ENCODE assay signal across 11 mouse cellular contexts in the genomic region with DNA sequence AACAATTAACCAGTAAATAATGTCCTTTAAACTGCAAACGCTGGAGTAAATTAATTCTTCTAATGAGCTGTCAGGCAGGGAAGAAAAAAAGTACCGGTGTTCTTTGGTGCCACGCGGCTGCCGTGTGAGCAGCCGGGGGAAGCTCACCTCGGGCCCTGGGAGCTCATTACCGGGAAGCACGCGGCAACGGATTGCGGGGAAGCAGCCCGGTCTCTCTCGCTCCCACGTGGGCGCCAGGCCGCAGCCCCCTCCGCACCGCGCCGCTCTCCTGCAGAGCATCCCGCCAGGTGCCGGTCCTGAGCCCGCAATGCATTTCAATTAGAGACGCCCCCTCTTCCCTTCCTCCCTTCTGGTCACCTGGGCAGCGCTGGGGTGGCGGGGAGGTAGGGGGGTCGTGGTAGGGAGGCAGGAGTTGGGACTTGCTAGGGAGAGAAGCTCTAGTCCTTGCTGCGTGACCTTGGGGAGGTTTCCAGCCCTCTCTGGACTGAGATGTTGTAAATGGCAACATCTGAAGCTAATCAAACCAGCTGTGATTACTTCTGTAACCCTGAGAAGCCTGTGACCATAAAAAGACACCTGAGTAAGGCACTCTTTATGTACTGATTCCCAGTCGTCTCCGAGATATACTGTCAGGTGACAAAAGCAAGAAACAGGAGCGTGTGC. TPM values are rescaled to one million over a fixed set of nuclear protein-coding genes. Genes with fewer than 3 reads are reported as not detected.
A peak's percentile ranks its signal among the peaks of the same experiment; 100 is the strongest.
DNase-seq lines count a peak whose midpoint lies in the region; ATAC-seq and TF ChIP-seq lines count a peak whose summit lies in the region.
"Had no signal": no experiment of that assay in that cellular context is flagged by ENCODE, and none has a peak within 500 bp of the region (broad histone marks: within the 10 kb centered on the region; RNA-seq: fewer than 3 reads in every experiment).

No protein-coding gene starts in this region.

- H3K4me3 ChIP-seq in hindbrain, embryonic 10.5 days: peak overlapping the region; percentile 34
- H3K4me3 ChIP-seq in limb, embryonic 14.5 days (replicated peaks; ENCODE audit: low read length): peak overlapping the region; percentile 13; the same call in 1 of the 2 replicates

- ATAC-seq in limb, embryonic 14.5 days (ENCODE audit: low FRiP score, low read depth): no peak
- no peak for ATAC-seq in activated CD4-positive, CD25-positive, alpha-beta regulatory T cell, adult 4 months
- ATAC-seq in erythroblast, adult 5-6 weeks (replicated peaks; ENCODE audit: low FRiP score, poor library complexity, severe bottlenecking): no peak
- ATAC-seq: liver, postnatal 0 days had no signal

- no peak overlapping the region; the same call in 1 of the 2 replicates for H3K9ac ChIP-seq in limb, embryonic 14.5 days (ENCODE audit: low read depth, low read length, severe bottlenecking)
- H3K9ac ChIP-seq: liver, postnatal 0 days had no signal

- WGBS in hindbrain, embryonic 10.5 days: 4% methylated on average over 32 of the region's 32 CpGs
- under 1% methylated on average over 32 of the region's 32 CpGs for WGBS in limb, embryonic 14.5 days

- peak overlapping the region; percentile 36; the same call in 1 of the 2 replicates for H3K4me2 ChIP-seq in limb, embryonic 14.5 days (replicated peaks; ENCODE audit: low read depth, low read length, severe bottlenecking)

- H3K36me3 ChIP-seq in hindbrain, embryonic 10.5 days: no peaks in the 10 kb centered on the region
- H3K36me3 ChIP-seq in limb, embryonic 14.5 days (ENCODE audit: control insufficient read depth, insufficient read depth, low read length): no peaks in the 10 kb centered on the region

- no peak overlapping the region for H3K27ac ChIP-seq in hindbrain, embryonic 10.5 days
- no peak overlapping the region for H3K27ac ChIP-seq in limb, embryonic 14.5 days (replicated peaks; ENCODE audit: low read depth, low read length)

- no peak for TF ChIP-seq POLR2A in limb, embryonic 14.5 days (IDR thresholded peaks at IDR 0.05; ENCODE audit: borderline replicate concordance, extremely low read depth, insufficient read depth, insufficient read length)

- DNase-seq in ES-CJ7 (ENCODE audit: low read depth, low spot score): peak; percentile 59
- DNase-seq in brain, adult 2 months (ENCODE audit: low read depth, low spot score): peak; percentile 26
- no peak for DNase-seq in hindbrain, embryonic 10.5 days (ENCODE audit: low spot score)
- no peak for DNase-seq in limb, embryonic 14.5 days (ENCODE audit: low spot score)
- no peak for DNase-seq in right cerebral cortex, adult 2 months (ENCODE audit: low spot score in 2 of 2)
- DNase-seq: cerebellum, postnatal 14 days; layer of hippocampus, adult 9-11 months; liver, postnatal 0 days had no signal

- H3K27me3 ChIP-seq in hindbrain, embryonic 10.5 days (ENCODE audit: insufficient read depth, poor library complexity, severe bottlenecking): peaks cover 88% of the 10 kb centered on the region
- peaks cover 18% of the 10 kb centered on the region for H3K27me3 ChIP-seq in limb, embryonic 14.5 days (ENCODE audit: control insufficient read depth, insufficient read depth, low read length)

- no peaks in the 10 kb centered on the region for H3K9me3 ChIP-seq in hindbrain, embryonic 10.5 days
- no peaks in the 10 kb centered on the region for H3K9me3 ChIP-seq in limb, embryonic 14.5 days (ENCODE audit: control insufficient read depth, low read length)

- peaks cover 56% of the 10 kb centered on the region for H3K4me1 ChIP-seq in hindbrain, embryonic 10.5 days (replicated peaks)
- peaks cover 17% of the 10 kb centered on the region; the same call in 1 of the 2 replicates for H3K4me1 ChIP-seq in limb, embryonic 14.5 days (ENCODE audit: control insufficient read depth, insufficient read depth, low read length)

RNA-seq across cellular contexts. Expression of a gene that starts 15.9 kb away (rescaled TPM):
- 8.8 and 19.3 TPM in 2 replicates for polyA plus RNA-seq in hindbrain, embryonic 10.5 days (2016; fragmentation: Nextera tagmentation; extraction: Ambion mirVana)
- polyA plus RNA-seq in limb, embryonic 14.5 days (2012; rRNA removed): 1.2 and 1.4 TPM in 2 replicates
- polyA plus RNA-seq in limb, embryonic 14.5 days (2014; fragmentation: Nextera tagmentation; extraction: Ambion mirVana): 0.98 and 1.2 TPM in 2 replicates
- under 1 TPM in 1 of 2 experiments, not detected in 1; 0.20 TPM for polyA plus RNA-seq in activated CD4-positive, CD25-positive, alpha-beta regulatory T cell, adult 4 months (2017; shearing (Covaris generic))
- not detected in 2 replicates for total RNA-seq in erythroblast, adult 5-6 weeks (2015; ENCODE audit: low replicate concordance)
- total RNA-seq in erythroblast, adult 5-6 weeks (2017; ENCODE audit: low replicate concordance): not detected in 2 replicates
- total RNA-seq: hematopoietic stem cell, adult 5-6 weeks had no signal
- polyA plus RNA-seq: liver, postnatal 0 days had no signal

RNA-seq across cellular contexts. Expression of a gene that starts 20.8 kb away (rescaled TPM):
- 7.3 and 13.1 TPM in 2 replicates for polyA plus RNA-seq in hindbrain, embryonic 10.5 days (2016; fragmentation: Nextera tagmentation; extraction: Ambion mirVana)
- polyA plus RNA-seq in limb, embryonic 14.5 days (2012; rRNA removed): 1.1 and 1.3 TPM in 2 replicates
- 0.94 and 1.1 TPM in 2 replicates for polyA plus RNA-seq in limb, embryonic 14.5 days (2014; fragmentation: Nextera tagmentation; extraction: Ambion mirVana)
- polyA plus RNA-seq in activated CD4-positive, CD25-positive, alpha-beta regulatory T cell, adult 4 months (2017; shearing (Covaris generic)): 1 to 10 TPM in 1 of 2 experiments, under 1 TPM in 1; 0.52 to 1.6 TPM
- not detected in 2 replicates for total RNA-seq in erythroblast, adult 5-6 weeks (2015; ENCODE audit: low replicate concordance)
- not detected in 2 replicates for total RNA-seq in erythroblast, adult 5-6 weeks (2017; ENCODE audit: low replicate concordance)
- total RNA-seq: hematopoietic stem cell, adult 5-6 weeks had no signal

Comparison
In these comparisons a context has a peak if more than half of its experiments do, and no peak if none do; other contexts are left out.
1. DNase-seq: peak in ES-CJ7 (single experiment) and brain, adult 2 months (single experiment); none in hindbrain, embryonic 10.5 days (single experiment), limb, embryonic 14.5 days (single experiment) and right cerebral cortex, adult 2 months (0 of 2).